Mouse (Mus musculus): ENCODE results near the gene 1600002K03Rik.

- TF ChIP-seq CTCF (IDR thresholded peaks at IDR 0.05; ENCODE audit: borderline replicate concordance, insufficient read depth, low read depth, low read length), result no peak
- TF ChIP-seq POLR2A (IDR thresholded peaks at IDR 0.05; ENCODE audit: borderline replicate concordance, insufficient read depth, low read length), result no peak
These were observed 8.1 kb downstream of the 1600002K03Rik start for GRCm38 (mm10) chr10:80180823-80181222.

Measured in cerebellum, adult 2 months (tissue).